Mouse (Mus musculus) E14TG2a.4 (cell line): ENCODE measurements around the gene Aunip.

Experiments
- CTCF ChIP-seq: conservative IDR thresholded peaks from 2 replicates; pipeline ENCODE4 v1.5.1; 2014; ENCODE audit warnings: low read length
- NANOG ChIP-seq: IDR thresholded peaks from 2 replicates; pipeline ENCODE4 v1.6.1; 2014; ENCODE audit warnings: borderline replicate concordance, low read length, mixed read lengths
- POU5F1 ChIP-seq: IDR thresholded peaks from 2 replicates; pipeline ENCODE4 v1.6.1; 2014; ENCODE audit warnings: low read length, borderline replicate concordance

GRCm38 (mm10) chr4:134523447-134523846 is 12.6 kb downstream of the Aunip start:
- TF ChIP-seq CTCF (no peak), NANOG (no peak), POU5F1 (no peak)
